12 mouse cellular contexts compared by ENCODE assay signal in the genomic region with DNA sequence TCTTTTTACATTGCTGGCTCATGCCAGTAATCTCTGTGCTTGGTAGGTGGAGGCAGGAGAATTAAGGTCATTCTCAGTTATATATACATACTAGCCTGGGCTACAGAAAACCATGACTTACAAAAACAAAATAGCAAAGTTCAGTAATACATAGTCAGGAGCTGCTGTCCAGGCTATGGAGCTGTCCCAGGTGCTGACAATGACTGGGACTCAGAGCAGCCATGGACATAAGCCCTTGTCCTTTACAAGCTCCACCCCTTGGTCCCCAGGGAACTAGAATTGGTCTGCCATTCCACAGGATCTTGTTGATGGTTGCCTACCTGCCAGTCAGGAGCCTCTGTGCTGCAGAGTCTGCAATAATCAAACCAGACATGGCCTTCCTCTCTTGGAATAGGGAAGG.
DNase-seq lines count a peak whose midpoint lies in the region; ATAC-seq lines count a peak whose summit lies in the region.
"Had no signal": no experiment of that assay in that cellular context is flagged by ENCODE, and none has a peak within 500 bp of the region (broad histone marks: within the 10 kb centered on the region; RNA-seq: fewer than 3 reads in every experiment).

No protein-coding gene starts in this region.

- H3K4me3 ChIP-seq in forebrain, embryonic 11.5 days (ENCODE audit: low read depth, low read length): no peak overlapping the region
- H3K4me3 ChIP-seq in forebrain, embryonic 13.5 days: no peak overlapping the region
- no peak overlapping the region for H3K4me3 ChIP-seq in neural tube, embryonic 15.5 days (replicated peaks)
- no peak overlapping the region for H3K4me3 ChIP-seq in embryonic facial prominence, embryonic 14.5 days (ENCODE audit: low read depth, low read length)
- H3K4me3 ChIP-seq: hindbrain, embryonic 12.5 days had no signal

- no peaks in the 10 kb centered on the region; the same call in 1 of the 2 replicates for H3K27me3 ChIP-seq in forebrain, embryonic 11.5 days (ENCODE audit: control insufficient read depth, insufficient read depth, low read length)
- H3K27me3 ChIP-seq in forebrain, embryonic 13.5 days: peaks cover 7% of the 10 kb centered on the region; the same call in 1 of the 2 replicates
- no peaks in the 10 kb centered on the region for H3K27me3 ChIP-seq in neural tube, embryonic 15.5 days (replicated peaks)
- H3K27me3 ChIP-seq in embryonic facial prominence, embryonic 14.5 days (replicated peaks; ENCODE audit: control insufficient read depth, insufficient read depth, low read length): no peaks in the 10 kb centered on the region
- H3K27me3 ChIP-seq: hindbrain, embryonic 12.5 days had no signal

- no peak overlapping the region for H3K27ac ChIP-seq in forebrain, embryonic 11.5 days (ENCODE audit: low read depth, low read length)
- H3K27ac ChIP-seq in forebrain, embryonic 13.5 days: no peak overlapping the region
- no peak overlapping the region for H3K27ac ChIP-seq in neural tube, embryonic 15.5 days (replicated peaks)
- H3K27ac ChIP-seq in embryonic facial prominence, embryonic 14.5 days (replicated peaks; ENCODE audit: low read depth, low read length): no peak overlapping the region
- H3K27ac ChIP-seq: hindbrain, embryonic 12.5 days had no signal

- H3K9ac ChIP-seq in forebrain, embryonic 11.5 days (ENCODE audit: low read length): no peak overlapping the region
- no peak overlapping the region for H3K9ac ChIP-seq in forebrain, embryonic 13.5 days
- no peak overlapping the region for H3K9ac ChIP-seq in neural tube, embryonic 15.5 days (replicated peaks)
- no peak overlapping the region for H3K9ac ChIP-seq in embryonic facial prominence, embryonic 14.5 days (ENCODE audit: low read depth, low read length)
- H3K9ac ChIP-seq: hindbrain, embryonic 12.5 days had no signal

- ATAC-seq in forebrain, embryonic 11.5 days (replicated peaks; ENCODE audit: low FRiP score): no peak
- ATAC-seq in forebrain, embryonic 13.5 days: no peak
- ATAC-seq in neural tube, embryonic 15.5 days (ENCODE audit: low FRiP score): no peak
- ATAC-seq in embryonic facial prominence, embryonic 14.5 days (ENCODE audit: low read depth): no peak
- ATAC-seq: forebrain, embryonic 14.5 days had no signal

- H3K4me2 ChIP-seq in forebrain, embryonic 11.5 days (ENCODE audit: low read depth, low read length, severe bottlenecking): no peak overlapping the region
- H3K4me2 ChIP-seq in forebrain, embryonic 13.5 days: no peak overlapping the region
- H3K4me2 ChIP-seq in neural tube, embryonic 15.5 days: no peak overlapping the region
- no peak overlapping the region for H3K4me2 ChIP-seq in embryonic facial prominence, embryonic 14.5 days (ENCODE audit: low read depth, low read length)
- H3K4me2 ChIP-seq: hindbrain, embryonic 12.5 days had no signal

- H3K36me3 ChIP-seq in forebrain, embryonic 11.5 days (ENCODE audit: control insufficient read depth, insufficient read depth, low read length): no peaks in the 10 kb centered on the region
- H3K36me3 ChIP-seq in forebrain, embryonic 13.5 days (ENCODE audit: poor library complexity, severe bottlenecking): no peaks in the 10 kb centered on the region
- H3K36me3 ChIP-seq in neural tube, embryonic 15.5 days: no peaks in the 10 kb centered on the region
- H3K36me3 ChIP-seq in embryonic facial prominence, embryonic 14.5 days (ENCODE audit: control insufficient read depth, insufficient read depth, low read length): no peaks in the 10 kb centered on the region
- H3K36me3 ChIP-seq: hindbrain, embryonic 12.5 days had no signal

- no peaks in the 10 kb centered on the region for H3K9me3 ChIP-seq in forebrain, embryonic 11.5 days (ENCODE audit: control insufficient read depth, low read length)
- H3K9me3 ChIP-seq in forebrain, embryonic 13.5 days (replicated peaks): no peaks in the 10 kb centered on the region
- no peaks in the 10 kb centered on the region for H3K9me3 ChIP-seq in neural tube, embryonic 15.5 days (replicated peaks)
- H3K9me3 ChIP-seq in embryonic facial prominence, embryonic 14.5 days (ENCODE audit: control insufficient read depth, low read length): no peaks in the 10 kb centered on the region
- H3K9me3 ChIP-seq: hindbrain, embryonic 12.5 days had no signal

- DNase-seq in forebrain, embryonic 11.5 days (ENCODE audit: low spot score): peak; percentile 66
- peak; percentile 37 for DNase-seq in neural tube, embryonic 10.5 days (ENCODE audit: extremely low spot score, low spot score)
- DNase-seq in embryonic facial prominence, embryonic 14.5 days (ENCODE audit: low spot score): peak; percentile 59
- no peak for DNase-seq in cerebellum, adult 18-20 months
- no peak for DNase-seq in left cerebral cortex, adult 18-20 months (ENCODE audit: low spot score in 2 of 2)
- DNase-seq in T-cell, adult 2 months (ENCODE audit: low spot score): no peak
- DNase-seq: layer of hippocampus, postnatal 36 days; lung, adult 18-20 months had no signal

- peaks cover 5% of the 10 kb centered on the region for H3K4me1 ChIP-seq in forebrain, embryonic 11.5 days (replicated peaks; ENCODE audit: control insufficient read depth, insufficient read depth, low read length)
- peaks cover 11% of the 10 kb centered on the region for H3K4me1 ChIP-seq in forebrain, embryonic 13.5 days
- H3K4me1 ChIP-seq in neural tube, embryonic 15.5 days: 0 out of 2 replicates have a peak, but pooled peaks cover 5% of the 10 kb centered on the region
- H3K4me1 ChIP-seq in embryonic facial prominence, embryonic 14.5 days (ENCODE audit: control insufficient read depth, insufficient read depth, low read length): no peaks in the 10 kb centered on the region
- H3K4me1 ChIP-seq: hindbrain, embryonic 12.5 days had no signal

Comparison
In these comparisons a context has a peak if more than half of its experiments do, and no peak if none do; other contexts are left out.
1. DNase-seq: peak in forebrain, embryonic 11.5 days (single experiment), neural tube, embryonic 10.5 days (single experiment) and embryonic facial prominence, embryonic 14.5 days (single experiment); none in cerebellum, adult 18-20 months (0 of 2), left cerebral cortex, adult 18-20 months (0 of 2) and T-cell, adult 2 months (single experiment).